Mouse (Mus musculus) fat pad, adult 2 months (tissue): ENCODE results near the gene Tmpo.

ENCODE experiments used
- DNase-seq: peaks from one replicate; pipeline ENCODE4 v3.0.0-alpha.2; 2011; ENCODE audit warnings: low read depth, low spot score; ENCODE audit errors: extremely low read depth

Gene Tmpo

GRCm38 (mm10) chr10:91123281-91123827 lies 57.8 kb downstream of the Tmpo start:
- DNase-seq: no peak

DNA sequence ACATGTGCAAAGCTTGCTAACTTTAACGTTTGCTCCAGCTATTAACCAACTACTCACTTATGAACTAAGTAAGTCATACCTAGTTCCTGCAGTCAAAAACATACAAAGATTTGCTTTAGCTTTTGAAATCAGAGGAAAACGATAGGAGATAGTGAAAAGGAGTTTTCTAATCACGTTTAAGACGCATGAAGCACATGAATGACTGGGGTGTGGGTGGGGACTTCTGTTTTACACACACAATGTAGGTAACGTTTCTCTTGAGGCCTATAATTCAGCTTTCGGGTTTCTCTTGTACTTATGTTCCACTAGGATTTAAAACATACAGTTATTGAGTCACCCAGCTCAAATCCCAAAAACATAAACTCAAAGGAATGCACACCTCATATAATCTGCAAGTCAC lies 58.5 kb downstream of the Tmpo start:
- no peak for DNase-seq

- no peak for DNase-seq
Observed at GRCm38 (mm10) chr10:91116958-91117357, 64.2 kb downstream of the Tmpo start.

- DNase-seq: no peak
Observed at GRCm38 (mm10) chr10:91109841-91110240, 71.3 kb downstream of the Tmpo start.

DNA sequence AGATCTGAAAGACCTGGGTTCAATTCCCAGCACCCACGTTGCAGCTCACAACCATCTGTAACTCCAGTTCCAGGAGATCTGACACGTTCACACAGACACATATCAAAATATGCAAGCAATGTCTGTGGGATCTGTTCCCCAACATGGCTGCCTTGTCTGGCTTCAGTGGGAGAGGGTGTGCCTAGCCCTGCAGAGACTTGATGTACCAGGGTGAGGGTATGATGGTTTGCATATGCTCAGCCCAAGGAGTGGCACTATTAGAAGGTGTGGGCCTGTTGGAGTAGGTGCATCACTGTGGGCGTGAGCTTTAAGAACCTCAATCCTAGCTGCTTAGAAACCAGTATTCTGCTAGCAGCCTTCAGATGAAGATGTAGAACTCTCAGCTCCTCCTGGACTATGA lies 75.1 kb downstream of the Tmpo start:
- DNase-seq: no peak

GRCm38 (mm10) chr10:91102799-91103590 lies 78.1 kb downstream of the Tmpo start:
- no peak for DNase-seq

GRCm38 (mm10) chr10:91101936-91102335 lies 79.2 kb downstream of the Tmpo start:
- no peak for DNase-seq

GRCm38 (mm10) chr10:91100101-91100500 lies 81.0 kb downstream of the Tmpo start:
- DNase-seq: no peak

DNA sequence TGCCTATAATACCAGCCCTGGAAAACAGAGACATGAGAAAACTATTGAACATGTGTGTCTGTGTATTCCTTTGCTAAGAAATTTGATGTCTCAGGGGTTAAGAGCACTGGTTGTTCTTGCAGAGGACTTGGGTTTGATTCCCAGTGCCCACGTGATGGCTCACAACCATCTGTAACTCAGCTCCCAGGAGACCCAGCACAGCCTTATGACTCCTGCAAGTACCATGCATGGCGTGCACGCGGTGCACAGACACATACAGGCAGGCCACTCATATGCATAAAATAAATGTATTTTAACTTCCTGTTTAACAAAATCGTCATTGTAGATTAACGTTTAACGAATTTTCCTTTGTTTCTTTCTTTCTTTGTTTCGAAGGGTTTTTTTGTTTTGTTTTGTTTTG lies 83.1 kb downstream of the Tmpo start:
- DNase-seq: no peak
